ENCODE assay signal across 26 mouse cellular contexts in the genomic region with DNA sequence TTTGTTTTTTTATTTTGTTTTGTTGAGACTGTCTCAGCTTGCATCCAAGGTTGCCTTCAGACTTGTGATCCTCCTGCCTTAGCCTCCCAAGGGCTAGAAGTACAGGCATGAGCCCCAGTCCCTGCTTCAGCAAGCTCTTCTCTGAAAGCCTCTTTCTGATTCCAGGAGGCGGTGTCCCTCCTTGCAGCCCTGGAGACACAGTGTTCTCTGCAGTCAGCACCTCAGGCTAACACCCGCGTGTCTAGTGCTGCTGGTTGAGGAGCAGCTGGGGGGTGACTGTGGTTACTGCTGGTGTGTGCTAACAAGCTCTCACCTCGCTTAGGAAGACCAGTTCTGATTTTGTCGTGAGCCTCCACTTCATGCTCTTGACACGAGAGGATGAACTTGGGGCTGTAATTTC.
"Had no signal": no experiment of that assay in that cellular context is flagged by ENCODE, and none has a peak within 500 bp of the region (broad histone marks: within the 10 kb centered on the region; RNA-seq: fewer than 3 reads in every experiment).

No protein-coding gene starts in this region.

- H3K9me3 ChIP-seq: hindbrain, embryonic 10.5 days; hindbrain, embryonic 12.5 days; intestine, embryonic 15.5 days; kidney, embryonic 15.5 days; limb, embryonic 13.5 days; limb, embryonic 15.5 days; liver, embryonic 12.5 days had no signal

- DNase-seq: gastrocnemius, adult 2 months; gastrocnemius, postnatal 10 days; gastrocnemius, postnatal 25 days; heart, adult 2 months; heart, postnatal 10 days; heart, postnatal 4 days; kidney, adult 2 months; kidney, adult 9 months; kidney, postnatal 14 days; kidney, postnatal 36 days; layer of hippocampus, postnatal 36 days; left cerebral cortex, postnatal 4 days had no signal

- H3K4me2 ChIP-seq: heart, embryonic 11.5 days; hindbrain, embryonic 12.5 days; hindbrain, embryonic 14.5 days; intestine, embryonic 15.5 days; kidney, embryonic 15.5 days; limb, embryonic 13.5 days; limb, embryonic 15.5 days; liver, embryonic 12.5 days had no signal

- H3K27me3 ChIP-seq: hindbrain, embryonic 12.5 days; intestine, embryonic 15.5 days; kidney, embryonic 15.5 days; limb, embryonic 13.5 days; limb, embryonic 15.5 days; liver, embryonic 12.5 days had no signal

- H3K4me3 ChIP-seq: gastrocnemius, adult 2 months; heart, adult 2 months; hindbrain, embryonic 10.5 days; hindbrain, embryonic 12.5 days; intestine, embryonic 15.5 days; kidney, embryonic 15.5 days; limb, embryonic 13.5 days; limb, embryonic 15.5 days; liver, embryonic 12.5 days had no signal

- H3K27ac ChIP-seq: gastrocnemius, adult 2 months; heart, adult 2 months; hindbrain, embryonic 10.5 days; hindbrain, embryonic 12.5 days; hindbrain, embryonic 14.5 days; intestine, embryonic 15.5 days; kidney, embryonic 15.5 days; kidney, postnatal 0 days; limb, embryonic 13.5 days; limb, embryonic 15.5 days; liver, embryonic 12.5 days; liver, embryonic 14.5 days had no signal

- ATAC-seq: hindbrain, embryonic 16.5 days; inflammation-experienced regulatory T-cells, adult 6 months; intestine, embryonic 15.5 days; intestine, postnatal 0 days; liver, embryonic 12.5 days had no signal

- H3K9ac ChIP-seq: hindbrain, embryonic 12.5 days; hindbrain, embryonic 14.5 days; intestine, embryonic 15.5 days; kidney, embryonic 15.5 days; limb, embryonic 13.5 days; limb, embryonic 15.5 days; liver, embryonic 12.5 days; liver, embryonic 14.5 days had no signal
